Mouse (Mus musculus) retina, embryonic 14.5 days (tissue): Measurements from ENCODE around the gene Mtfp1.
"Not testable (repeated sequence)": the region's sequence is repeated elsewhere in the genome, so short reads cannot be mapped to it uniquely, and the experiment has no call there.

Source experiments
- DNase-seq: peaks from one replicate; pipeline ENCODE4 v3.0.0-alpha.2; 2015; ENCODE audit warnings: low spot score

Gene Mtfp1

DNA sequence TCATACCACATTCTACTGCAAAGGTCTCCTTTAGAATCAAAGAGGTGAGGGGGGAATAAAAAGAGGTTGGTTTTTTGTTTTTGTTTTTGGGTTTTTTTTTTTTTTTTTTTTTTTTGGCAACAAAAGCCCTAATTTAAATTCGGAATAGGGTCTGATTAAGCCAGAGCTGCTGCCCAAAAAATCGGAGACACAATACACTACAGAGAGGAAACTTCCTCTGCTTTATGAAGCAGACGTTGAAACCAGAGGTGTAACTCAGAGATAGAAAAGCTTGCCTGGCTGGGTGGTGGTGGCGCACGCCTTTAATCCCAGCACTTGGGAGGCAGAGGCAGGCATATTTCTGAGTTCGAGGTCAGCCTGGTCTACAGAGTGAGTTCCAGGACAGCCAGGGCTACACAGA is 19.3 kb upstream of the Mtfp1 start:
- DNase-seq = not testable (repeated sequence)

DNA sequence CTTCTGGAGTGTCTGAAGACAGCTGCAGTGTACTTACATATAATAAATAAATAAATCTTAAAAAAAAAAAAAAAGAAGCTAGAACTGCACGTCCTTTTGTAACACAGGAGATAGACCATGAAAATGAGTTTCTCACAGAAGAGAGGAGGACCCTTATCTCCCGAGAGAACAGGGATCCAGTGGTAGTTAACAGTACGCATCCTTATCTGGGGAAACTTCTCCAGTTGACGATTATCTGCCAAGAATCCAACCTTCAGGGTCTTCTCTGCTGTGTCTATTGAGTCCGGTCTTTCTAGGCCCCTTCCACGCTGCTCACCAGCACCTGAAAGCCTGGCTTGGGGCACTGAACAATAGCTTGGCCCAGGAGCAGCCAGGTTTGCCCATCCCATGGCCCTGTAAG is 18.7 kb upstream of the Mtfp1 start:
- no peak for DNase-seq

DNA sequence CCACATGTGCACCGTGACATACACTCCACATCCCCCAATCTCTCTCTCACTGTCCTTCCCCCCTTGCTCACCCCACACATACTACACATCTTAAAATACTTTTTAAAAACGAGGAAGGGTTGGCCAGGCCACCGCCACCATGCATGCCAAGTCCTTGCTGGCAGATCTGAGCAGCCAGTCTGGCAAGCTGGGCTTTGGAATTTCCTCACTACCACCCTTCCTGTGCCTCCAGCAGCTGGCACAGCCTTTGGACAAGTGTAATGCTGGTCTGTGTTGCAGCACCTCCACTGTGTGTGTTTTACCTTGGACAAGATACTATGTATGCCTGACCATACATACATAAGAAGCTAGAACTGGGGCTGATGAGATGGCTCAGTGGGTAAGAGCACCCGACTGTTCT is 18.3 kb upstream of the Mtfp1 start:
- DNase-seq = no peak

- DNase-seq = no peak
Measured at GRCm38 (mm10) chr11:4112861-4113260, 17.6 kb upstream of the Mtfp1 start.

GRCm38 (mm10) chr11:4112033-4112432 is 16.8 kb upstream of the Mtfp1 start:
- DNase-seq = no peak

- no peak for DNase-seq
Measured at GRCm38 (mm10) chr11:4108691-4109090, 13.4 kb upstream of the Mtfp1 start.

GRCm38 (mm10) chr11:4107901-4108300 is 12.7 kb upstream of the Mtfp1 start:
- DNase-seq = not testable (repeated sequence)

DNA sequence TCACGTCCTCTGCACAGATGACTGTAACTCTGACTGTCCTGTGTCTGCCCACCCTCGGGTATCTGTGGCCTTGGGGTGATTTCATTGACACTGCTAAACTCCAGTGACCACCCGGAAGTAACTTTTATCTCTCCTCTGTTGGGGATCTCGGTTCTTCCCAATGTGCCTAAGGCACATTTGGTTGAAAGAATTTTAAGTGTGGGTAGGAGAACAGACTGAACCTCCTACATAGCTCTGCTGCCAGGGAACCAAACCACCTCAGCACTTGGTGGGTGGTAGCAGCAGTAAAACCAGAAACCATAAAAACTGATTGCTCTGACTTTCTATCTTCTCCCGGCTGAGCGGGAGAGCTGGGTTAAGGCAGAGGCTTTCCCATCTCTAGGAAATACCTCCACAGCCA is 10.2 kb upstream of the Mtfp1 start:
- DNase-seq = no peak

GRCm38 (mm10) chr11:4104989-4105388 is 9.7 kb upstream of the Mtfp1 start:
- no peak for DNase-seq

- DNase-seq = no peak
Measured at GRCm38 (mm10) chr11:4103522-4103921, 8.3 kb upstream of the Mtfp1 start.

- no peak for DNase-seq
Measured at GRCm38 (mm10) chr11:4101851-4102250, 6.6 kb upstream of the Mtfp1 start.

GRCm38 (mm10) chr11:4099447-4099846 is 4.2 kb upstream of the Mtfp1 start:
- no peak for DNase-seq

DNA sequence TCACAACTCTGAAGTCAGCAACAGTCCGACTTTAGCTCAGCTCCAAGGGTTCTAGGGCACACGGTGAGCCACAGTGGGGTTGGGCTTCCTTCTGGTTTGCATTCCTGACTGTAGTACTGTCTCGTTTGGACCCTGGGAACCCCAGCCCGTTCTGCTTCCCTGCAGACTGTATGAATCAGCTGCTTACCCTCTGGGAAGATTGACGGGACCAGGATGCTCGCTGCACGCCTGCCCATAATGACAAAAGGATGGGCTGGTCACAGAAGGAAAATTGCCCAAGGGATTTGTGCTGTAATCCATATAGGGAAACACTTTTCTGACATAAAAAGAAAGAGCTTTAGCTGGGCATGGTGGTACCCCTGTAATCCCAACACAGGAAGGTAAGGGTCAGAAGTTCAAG is 3.6 kb upstream of the Mtfp1 start:
- no peak for DNase-seq

DNA sequence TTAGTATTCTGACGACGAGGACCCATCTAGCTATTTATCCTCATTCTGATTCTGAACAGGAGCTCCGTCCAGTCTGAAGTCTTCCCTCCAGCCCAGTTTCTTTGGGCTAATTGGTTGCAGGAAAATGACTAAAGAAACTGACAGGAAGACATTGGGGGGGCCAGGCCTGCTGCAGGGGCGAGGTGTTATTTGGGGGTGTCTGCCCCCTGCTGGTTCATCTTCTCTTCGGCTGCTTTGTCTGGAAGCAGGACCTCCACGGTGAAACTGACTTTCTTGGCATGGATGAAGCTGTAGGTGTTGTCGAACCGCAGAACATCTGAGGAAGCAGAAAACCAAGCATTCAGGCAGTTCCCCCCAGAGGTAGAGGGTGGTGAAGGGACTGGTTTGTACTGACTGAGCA is 2.9 kb upstream of the Mtfp1 start:
- no peak for DNase-seq

- DNase-seq = peak; percentile 58
Measured at GRCm38 (mm10) chr11:4097091-4097621, 1.9 kb upstream of the Mtfp1 start.

GRCm38 (mm10) chr11:4096054-4096984 is 1.1 kb upstream of the Mtfp1 start:
- peak; percentile 99 for DNase-seq

DNA sequence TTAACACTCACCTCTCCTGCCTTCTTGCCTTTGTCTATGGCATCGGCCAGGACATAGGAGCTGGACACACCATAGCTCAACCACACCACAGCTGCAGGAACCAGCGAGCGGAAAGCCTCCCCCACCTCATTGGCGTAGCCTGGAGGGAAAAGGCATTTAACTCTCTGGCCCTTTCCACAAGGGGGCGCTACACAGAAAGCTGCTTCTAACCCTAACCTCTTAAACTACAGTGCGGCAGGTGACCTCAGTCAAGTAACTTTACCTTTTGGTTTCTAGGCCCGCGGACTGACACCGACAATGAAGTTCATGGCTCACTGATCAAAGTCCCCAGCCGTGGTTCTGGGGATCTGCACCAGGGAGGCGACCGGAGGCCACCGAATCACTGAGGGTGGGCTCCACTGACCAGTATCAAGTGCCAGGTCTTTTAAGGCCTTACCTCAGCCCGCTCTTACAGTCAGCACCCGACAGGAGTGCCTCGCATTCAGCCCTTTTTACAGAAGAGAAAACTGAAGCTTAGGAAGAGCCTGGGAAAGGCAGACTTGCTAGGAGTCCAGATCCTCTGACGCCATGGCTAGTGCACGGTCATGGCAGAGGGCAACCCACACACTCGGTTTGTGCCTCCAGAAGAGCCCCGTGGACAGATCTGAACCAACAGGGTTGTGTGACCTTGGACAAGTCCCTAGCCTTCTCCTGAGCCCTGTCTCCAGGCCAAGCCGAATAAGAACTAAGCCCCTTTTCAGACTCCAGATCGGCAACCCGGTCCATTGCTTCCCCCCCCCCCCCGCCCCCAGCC is 671 bp downstream of the Mtfp1 start:
- peak; percentile 85 for DNase-seq

DNA sequence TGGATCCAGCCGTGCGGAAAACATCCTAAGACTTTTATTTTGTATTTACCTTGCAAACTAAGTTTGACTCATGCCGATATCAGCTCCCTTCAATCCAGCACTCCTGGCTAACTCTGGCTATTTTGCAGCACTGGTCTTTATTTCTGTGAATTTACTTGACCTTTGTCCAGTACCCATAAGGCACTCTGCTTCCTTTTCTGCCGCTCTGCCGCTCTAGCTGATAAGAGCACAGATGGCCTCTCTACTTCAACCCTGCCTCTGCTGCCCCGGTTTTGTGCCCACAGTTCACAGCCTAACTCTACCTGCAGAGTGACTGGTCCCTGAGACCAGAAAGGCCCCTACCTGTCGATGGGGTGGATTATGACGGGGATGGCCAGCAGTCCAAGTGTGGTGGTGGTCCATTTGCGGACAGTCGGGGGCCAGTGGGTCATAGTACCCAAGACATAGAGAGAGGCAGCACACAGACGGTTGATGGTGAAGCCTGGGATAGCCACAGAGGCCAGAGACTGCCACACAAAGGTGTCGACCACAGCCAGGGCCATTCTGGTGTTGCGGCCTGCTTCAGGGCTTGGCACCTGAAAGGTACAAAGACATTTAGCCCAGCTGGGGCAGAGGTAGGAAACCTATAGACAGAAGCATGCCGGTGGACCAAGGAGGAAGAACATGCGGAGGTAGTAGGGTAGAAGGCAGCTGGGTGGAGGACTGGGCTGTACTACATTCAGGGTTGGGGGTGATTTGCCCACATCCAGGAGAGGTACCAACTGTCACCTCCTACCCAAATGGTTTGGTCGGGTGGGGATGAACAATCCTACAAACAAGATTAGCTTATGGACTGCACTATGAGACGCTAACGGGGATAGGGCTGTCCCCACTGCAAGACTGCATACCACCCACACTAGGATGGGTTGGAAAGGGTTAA is 1.5 kb downstream of the Mtfp1 start:
- DNase-seq = no peak

DNA sequence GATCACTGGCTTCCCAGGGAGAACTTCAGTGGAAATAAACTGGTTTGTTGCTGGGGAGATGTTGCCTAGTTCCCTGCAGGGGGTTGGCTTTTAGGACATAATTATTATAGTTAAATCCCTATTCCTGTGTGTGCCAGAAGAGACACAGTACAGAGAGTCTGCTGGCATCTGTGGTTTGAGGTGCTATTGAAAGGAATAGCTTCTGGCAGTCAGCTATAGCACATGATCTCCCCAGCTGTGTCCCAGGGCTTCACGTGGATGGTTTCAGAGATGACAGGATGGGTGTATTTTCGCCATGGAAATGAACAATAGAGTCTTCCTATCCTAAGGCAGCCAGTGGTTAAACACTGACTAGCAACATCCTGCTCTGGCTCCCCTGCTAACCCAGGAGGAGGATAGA is 8.0 kb downstream of the Mtfp1 start:
- no peak for DNase-seq

DNA sequence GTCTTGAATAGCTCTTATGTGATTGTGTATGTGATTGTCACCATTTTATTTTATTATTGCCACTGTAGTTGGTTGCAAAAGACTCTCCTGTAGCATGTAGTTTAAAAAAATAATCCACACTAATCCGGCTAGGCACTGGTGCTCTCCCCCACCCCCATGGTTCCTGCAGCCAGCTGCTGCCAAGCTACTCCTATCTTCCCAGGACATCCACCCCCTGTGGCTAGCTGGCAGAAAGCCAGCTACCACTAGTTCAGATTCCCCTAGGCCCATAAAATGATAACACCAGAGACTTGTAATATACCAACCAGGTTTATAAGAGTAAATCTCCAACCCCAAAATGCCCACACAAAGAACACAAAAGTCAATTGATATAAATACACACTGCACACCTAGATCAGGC is 9.0 kb downstream of the Mtfp1 start:
- DNase-seq = no peak

- peak; percentile 95 for DNase-seq
Measured at GRCm38 (mm10) chr11:4083316-4084078, 11.7 kb downstream of the Mtfp1 start.
